ENCODE assay signal across 8 mouse cellular contexts in genomic region chr12:31376326-31376950, GRCm38 (mm10). TPM values are rescaled to one million over a fixed set of nuclear protein-coding genes. Genes with fewer than 3 reads are reported as not detected.
DNase-seq lines count a peak whose midpoint lies in the region; ATAC-seq lines count a peak whose summit lies in the region.

No protein-coding gene starts in this region.

- no peaks in the 10 kb centered on the region for H3K4me1 ChIP-seq in forebrain, embryonic 11.5 days (replicated peaks; ENCODE audit: control insufficient read depth, insufficient read depth, low read length)
- no peaks in the 10 kb centered on the region; the same call in 1 of the 2 replicates for H3K4me1 ChIP-seq in intestine, embryonic 15.5 days (replicated peaks)

- H3K27me3 ChIP-seq in forebrain, embryonic 11.5 days (ENCODE audit: control insufficient read depth, insufficient read depth, low read length) = no peaks in the 10 kb centered on the region
- H3K27me3 ChIP-seq in intestine, embryonic 15.5 days (replicated peaks) = no peaks in the 10 kb centered on the region

- peak overlapping the region; percentile 19; the same call in 1 of the 2 replicates for H3K4me3 ChIP-seq in forebrain, embryonic 11.5 days (ENCODE audit: low read depth, low read length)
- H3K4me3 ChIP-seq in intestine, embryonic 15.5 days (replicated peaks) = peak overlapping the region; percentile 12; the same call in 1 of the 2 replicates

- peak overlapping the region; percentile 47 for H3K4me2 ChIP-seq in forebrain, embryonic 11.5 days (ENCODE audit: low read depth, low read length, severe bottlenecking)
- H3K4me2 ChIP-seq in intestine, embryonic 15.5 days (replicated peaks) = peak overlapping the region; percentile 53

- WGBS in forebrain, embryonic 11.5 days = 14% methylated on average over 13 of the region's 13 CpGs
- 7% methylated on average over 13 of the region's 13 CpGs for WGBS in intestine, embryonic 15.5 days

- no peak overlapping the region for H3K27ac ChIP-seq in forebrain, embryonic 11.5 days (ENCODE audit: low read depth, low read length)
- H3K27ac ChIP-seq in intestine, embryonic 15.5 days = no peak overlapping the region

- no peaks in the 10 kb centered on the region for H3K36me3 ChIP-seq in forebrain, embryonic 11.5 days (ENCODE audit: control insufficient read depth, insufficient read depth, low read length)
- no peaks in the 10 kb centered on the region for H3K36me3 ChIP-seq in intestine, embryonic 15.5 days

- H3K9ac ChIP-seq in forebrain, embryonic 11.5 days (ENCODE audit: low read length) = peak overlapping the region; percentile 39; the same call in 1 of the 2 replicates
- no peak overlapping the region for H3K9ac ChIP-seq in intestine, embryonic 15.5 days

- no peaks in the 10 kb centered on the region for H3K9me3 ChIP-seq in forebrain, embryonic 11.5 days (ENCODE audit: control insufficient read depth, low read length)
- no peaks in the 10 kb centered on the region for H3K9me3 ChIP-seq in intestine, embryonic 15.5 days

- peak; percentile 47; the same call in 1 of the 2 replicates for ATAC-seq in forebrain, embryonic 11.5 days (replicated peaks; ENCODE audit: low FRiP score)
- ATAC-seq in intestine, embryonic 15.5 days = peak; percentile 39
- peak; percentile 63 for ATAC-seq in megakaryocyte progenitor cell, adult 5-6 weeks (replicated peaks; ENCODE audit: poor library complexity)

- DNase-seq in 3T3-L1 (ENCODE audit: low read depth, low spot score) = peak; percentile 69
- peak; percentile 23 for DNase-seq in A20 (ENCODE audit: low read depth, low spot score)
- DNase-seq in forebrain, embryonic 11.5 days (ENCODE audit: low spot score) = peak; percentile 62
- no peak for DNase-seq in testis, postnatal 14 days (ENCODE audit: low spot score)
- no peak for DNase-seq in layer of hippocampus, postnatal 10 days (ENCODE audit: low spot score in 2 of 2)
- no peak for DNase-seq in cerebellum, adult 8-10 months

RNA-seq across cellular contexts. Expression of gene Slc26a3, which starts 14.2 kb away (rescaled TPM):
- not detected in 2 replicates for polyA plus RNA-seq in forebrain, embryonic 11.5 days (2014; fragmentation: Nextera tagmentation; extraction: Ambion mirVana)
- polyA plus RNA-seq in intestine, embryonic 15.5 days (2015; fragmentation: Nextera tagmentation; extraction: Ambion mirVana) = 12.5 and 13.4 TPM in 2 replicates
- total RNA-seq in megakaryocyte progenitor cell, adult 5-6 weeks (2015) = not detected in 2 replicates
- total RNA-seq in megakaryocyte progenitor cell, adult 5-6 weeks (2017) = not detected in 2 replicates
- under 1 TPM; 0.39 to 0.62 TPM for total RNA-seq in layer of hippocampus, postnatal 10 days (2021)

RNA-seq across cellular contexts. Expression of gene Dld, which starts 25.2 kb away (rescaled TPM):
- 133 and 142 TPM in 2 replicates for polyA plus RNA-seq in forebrain, embryonic 11.5 days (2014; fragmentation: Nextera tagmentation; extraction: Ambion mirVana)
- 142 and 171 TPM in 2 replicates for polyA plus RNA-seq in intestine, embryonic 15.5 days (2015; fragmentation: Nextera tagmentation; extraction: Ambion mirVana)
- total RNA-seq in megakaryocyte progenitor cell, adult 5-6 weeks (2015) = 105 and 114 TPM in 2 replicates
- 129 and 149 TPM in 2 replicates for total RNA-seq in megakaryocyte progenitor cell, adult 5-6 weeks (2017)
- total RNA-seq in layer of hippocampus, postnatal 10 days (2021) = 100 to 1,000 TPM; 113 to 125 TPM

Comparison
In these comparisons a context has a peak if more than half of its experiments do, and no peak if none do; other contexts are left out.
1. DNase-seq: peak in 3T3-L1 (single experiment), A20 (single experiment) and forebrain, embryonic 11.5 days (single experiment); none in testis, postnatal 14 days (single experiment), layer of hippocampus, postnatal 10 days (0 of 2) and cerebellum, adult 8-10 months (single experiment).
2. Peak in every context shown above with its lines, with median percentiles within 50 percentile points of each other: ATAC-seq.